Mouse (Mus musculus): ENCODE measurements around the gene Tfap2b.

Tfap2b gene

GRCm38 (mm10) chr1:19232743-19233142 is 24.0 kb downstream of the Tfap2b start:
- DNase-seq (ENCODE audit: low read depth, low spot score), result no peak

- DNase-seq (ENCODE audit: low read depth, low spot score), result no peak
These were observed 25.1 kb downstream of the Tfap2b start for GRCm38 (mm10) chr1:19233857-19234256.

GRCm38 (mm10) chr1:19234432-19235205 is 25.9 kb downstream of the Tfap2b start:
- no peak for DNase-seq (ENCODE audit: low read depth, low spot score)

- no peak for DNase-seq (ENCODE audit: low read depth, low spot score)
These were observed 27.3 kb downstream of the Tfap2b start for GRCm38 (mm10) chr1:19236051-19236450.

- DNase-seq (ENCODE audit: low read depth, low spot score), result no peak
These were observed 27.9 kb downstream of the Tfap2b start for GRCm38 (mm10) chr1:19236591-19236990.

GRCm38 (mm10) chr1:19237061-19237460 is 28.3 kb downstream of the Tfap2b start:
- DNase-seq (ENCODE audit: low read depth, low spot score), result no peak

- no peak for DNase-seq (ENCODE audit: low read depth, low spot score)
These were observed 29.2 kb downstream of the Tfap2b start for GRCm38 (mm10) chr1:19237721-19238410.

GRCm38 (mm10) chr1:19240054-19240453 is 31.3 kb downstream of the Tfap2b start:
- DNase-seq (ENCODE audit: low read depth, low spot score), result no peak

- DNase-seq (ENCODE audit: low read depth, low spot score), result peak; percentile 25
These were observed 32.6 kb downstream of the Tfap2b start for GRCm38 (mm10) chr1:19241316-19241715.

GRCm38 (mm10) chr1:19242021-19242420 is 33.3 kb downstream of the Tfap2b start:
- no peak for DNase-seq (ENCODE audit: low read depth, low spot score)

- no peak for DNase-seq (ENCODE audit: low read depth, low spot score)
These were observed 36.3 kb downstream of the Tfap2b start for GRCm38 (mm10) chr1:19245032-19245431.

- no peak for DNase-seq (ENCODE audit: low read depth, low spot score)
These were observed 42.6 kb downstream of the Tfap2b start for GRCm38 (mm10) chr1:19251286-19251685.

GRCm38 (mm10) chr1:19269596-19269995 is 60.9 kb downstream of the Tfap2b start:
- DNase-seq (ENCODE audit: low read depth, low spot score), result no peak
